ENCODE assay signal across 17 mouse cellular contexts in the genomic region with DNA sequence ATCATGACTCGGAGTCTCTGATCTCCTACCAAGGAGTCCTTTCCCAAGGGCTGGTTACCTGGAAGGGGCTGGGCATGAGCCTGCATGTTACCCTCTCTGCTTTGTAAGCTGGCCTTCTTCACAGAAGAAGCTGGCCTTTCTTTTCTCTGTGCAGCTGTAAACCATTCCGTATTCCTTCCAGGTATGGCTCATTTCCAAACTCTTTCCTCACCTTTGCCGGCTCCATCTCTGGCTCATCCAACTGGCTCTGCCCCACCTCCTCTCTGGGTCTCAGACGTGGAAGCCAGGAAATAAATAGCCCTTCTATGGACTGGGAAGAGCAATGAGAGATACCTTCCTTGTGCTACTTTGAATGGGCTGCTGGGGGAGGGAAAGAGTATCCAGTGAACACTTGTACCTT.
"Had no signal": no experiment of that assay in that cellular context is flagged by ENCODE, and none has a peak within 500 bp of the region (broad histone marks: within the 10 kb centered on the region; RNA-seq: fewer than 3 reads in every experiment).

No protein-coding gene starts in this region.

- DNase-seq: lung, adult 18-20 months; lung, embryonic 14.5 days; lung, postnatal 10 days; lung, postnatal 4 days; midbrain, embryonic 14.5 days; retina, postnatal 1 day; right cerebral cortex, adult 18-20 months; right cerebral cortex, postnatal 25 days; right cerebral cortex, postnatal 4 days; spleen, adult 18-20 months; thymus, adult 18-20 months; thymus, postnatal 14 days; thymus, postnatal 36 days had no signal

- H3K36me3 ChIP-seq: liver, embryonic 15.5 days; midbrain, embryonic 10.5 days; midbrain, embryonic 12.5 days had no signal

- H3K4me1 ChIP-seq: midbrain, embryonic 10.5 days; midbrain, embryonic 12.5 days had no signal

- H3K4me2 ChIP-seq: liver, embryonic 15.5 days; lung, embryonic 14.5 days; midbrain, embryonic 12.5 days had no signal

- ATAC-seq: midbrain, embryonic 16.5 days had no signal

- H3K27me3 ChIP-seq: midbrain, embryonic 12.5 days had no signal

- H3K9me3 ChIP-seq: liver, embryonic 15.5 days; midbrain, embryonic 10.5 days; midbrain, embryonic 12.5 days had no signal

- H3K4me3 ChIP-seq: liver, embryonic 15.5 days; midbrain, embryonic 10.5 days; midbrain, embryonic 12.5 days had no signal

- H3K27ac ChIP-seq: liver, embryonic 15.5 days; midbrain, embryonic 10.5 days; midbrain, embryonic 12.5 days had no signal

- H3K9ac ChIP-seq: liver, embryonic 15.5 days; lung, embryonic 14.5 days; midbrain, embryonic 12.5 days had no signal
